Mouse (Mus musculus): Measurements from ENCODE around the gene 4930412O13Rik.

Gene 4930412O13Rik

GRCm38 (mm10) chr2:9903854-9904560 lies 23.0 kb downstream of the 4930412O13Rik start:
- no peak for DNase-seq

DNA sequence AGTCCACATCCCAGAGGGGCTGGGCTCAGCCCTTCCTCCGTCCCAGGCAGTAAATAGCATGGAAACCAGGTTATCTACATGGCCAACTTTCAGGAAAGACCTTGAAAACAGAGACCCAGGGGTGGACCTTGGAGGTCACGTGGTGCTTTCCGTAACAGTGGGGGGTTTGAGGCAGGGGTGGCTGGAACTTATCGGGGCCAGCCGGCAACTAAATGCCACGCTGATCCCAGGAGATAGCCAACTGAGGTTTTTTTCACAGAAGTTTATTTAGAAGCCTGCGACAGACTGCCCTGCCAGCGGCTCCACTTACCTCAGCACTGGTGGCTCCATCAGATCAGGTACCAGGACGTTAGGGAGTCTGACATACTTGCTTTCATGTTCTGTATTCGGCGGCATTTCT lies 24.9 kb downstream of the 4930412O13Rik start:
- DNase-seq: no peak

DNA sequence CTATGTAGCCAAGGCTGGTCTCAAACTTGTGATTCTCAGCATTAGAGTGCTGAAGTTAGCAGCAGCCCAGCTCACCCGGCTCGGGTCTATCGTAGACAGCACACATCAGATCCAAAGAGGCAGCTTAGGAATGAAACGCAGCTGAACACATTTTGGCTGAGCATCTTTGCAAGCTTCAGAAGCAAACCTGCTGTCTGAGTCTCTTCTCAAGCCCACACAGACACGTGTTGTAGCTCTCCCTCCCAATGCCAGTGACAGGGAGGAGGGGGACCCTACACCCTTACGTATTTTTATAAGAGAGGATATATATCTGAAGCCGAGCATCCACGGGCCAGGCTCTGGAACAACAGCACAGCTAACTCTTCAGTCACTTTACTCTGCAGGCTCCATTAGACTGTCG lies 36.5 kb downstream of the 4930412O13Rik start:
- no peak for DNase-seq

DNA sequence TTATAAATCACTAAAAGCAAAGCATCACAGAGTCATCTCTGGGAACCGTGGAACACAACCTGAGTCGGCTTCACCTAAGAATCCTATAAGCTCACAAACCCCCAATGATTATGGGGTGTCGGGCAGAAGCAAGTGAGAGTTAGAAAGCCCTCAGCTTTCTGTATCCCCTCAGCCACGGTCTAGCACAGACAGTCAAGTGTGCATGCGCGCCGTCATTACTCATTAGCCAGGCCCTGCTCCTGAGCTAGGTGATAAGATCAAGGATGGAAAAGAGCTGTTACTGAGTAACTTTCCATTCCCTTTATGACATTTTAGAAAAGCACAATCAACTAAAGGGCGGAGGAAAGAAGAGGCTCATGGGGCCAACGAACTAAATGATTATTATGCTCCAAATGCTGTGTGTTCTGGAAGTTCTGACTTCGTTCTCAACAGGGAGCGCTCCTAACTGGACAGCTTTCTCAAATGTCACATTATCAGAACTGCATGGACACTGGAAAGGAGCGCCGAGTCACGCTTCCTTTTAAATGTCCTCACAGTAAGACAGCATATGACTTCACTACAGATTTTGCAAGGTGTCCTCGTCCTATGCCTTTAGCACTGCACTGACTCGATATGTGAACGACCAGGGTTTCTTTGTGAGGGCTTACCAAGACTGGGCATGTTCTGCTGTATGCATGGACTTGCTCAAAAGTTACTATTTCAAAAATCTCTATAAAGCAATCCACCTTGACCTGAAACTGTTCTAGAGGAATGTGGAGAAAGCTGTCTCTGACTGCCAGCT lies 37.8 kb downstream of the 4930412O13Rik start:
- DNase-seq: peak; percentile 69 to 78

DNA sequence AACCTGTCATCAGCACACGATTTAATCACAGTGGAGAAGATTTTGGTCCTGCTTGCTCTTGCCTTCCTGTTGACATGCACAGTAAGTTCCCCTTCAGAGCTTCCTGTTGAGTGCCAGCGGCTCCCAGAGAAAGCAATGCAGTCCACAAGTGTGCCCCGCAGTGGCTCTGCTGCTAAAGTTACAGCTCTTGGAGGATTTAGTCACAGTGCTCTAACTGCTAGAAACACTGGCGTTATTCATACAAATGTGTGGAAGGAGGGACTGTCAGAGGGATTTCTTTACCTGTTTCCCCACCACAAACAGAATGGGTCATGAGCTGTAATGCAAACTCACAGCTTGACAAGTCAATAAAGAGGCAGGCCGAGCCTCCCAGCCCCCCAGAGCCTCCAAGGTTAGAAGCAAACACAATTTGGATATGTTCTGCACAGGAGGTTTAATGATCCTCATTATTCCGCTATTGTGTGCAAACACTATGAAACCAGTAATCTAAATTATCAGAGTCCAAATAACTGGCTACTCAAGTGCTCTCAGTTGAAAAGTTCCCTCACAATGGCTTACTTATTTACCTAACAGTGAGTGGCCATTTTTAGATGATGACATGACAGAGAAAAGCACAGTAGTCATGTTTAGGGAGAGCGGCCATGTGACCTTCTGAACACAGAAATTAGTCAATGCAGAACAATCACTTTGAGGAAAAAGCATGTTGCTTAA lies 45.3 kb downstream of the 4930412O13Rik start:
- DNase-seq: peak in 1 of 2 experiments; percentile 39

- no peak for DNase-seq
These were observed 45.8 kb downstream of the 4930412O13Rik start for GRCm38 (mm10) chr2:9926905-9927283.

All from kidney, postnatal 4 days (tissue).